Mouse (Mus musculus) heart, embryonic 15.5 days (tissue): ENCODE measurements around the gene Treml2. TPM values are rescaled to one million over a fixed set of nuclear protein-coding genes. Genes with fewer than 3 reads are reported as not detected.

Source experiments
- ATAC-seq: fragments of 200-750 bp; cut with Nextera tagmentation; replicated peaks from 2 replicates; pipeline ENCODE4 v1.8.0; 2017; ENCODE audit warnings: low read depth, moderate TSS enrichment; ENCODE audit not compliant: insufficient number of reproducible peaks, insufficient read depth, low FRiP score
- H3K27ac ChIP-seq: fragments of 300-500 bp; sonication (generic); 2 replicates; pipeline ENCODE4 v1.5.1; 2015; ENCODE audit warnings: mild to moderate bottlenecking, inconsistent platforms
- H3K27me3 ChIP-seq: fragments of 300-500 bp; sonication (generic); 2 replicates; pipeline ENCODE4 v1.6.1; 2015; ENCODE audit warnings: inconsistent platforms
- H3K36me3 ChIP-seq: fragments of 300-500 bp; sonication (generic); 2 replicates; pipeline ENCODE4 v1.6.1; 2015; ENCODE audit warnings: mild to moderate bottlenecking, inconsistent platforms
- H3K4me1 ChIP-seq: fragments of 300-500 bp; sonication (generic); replicated peaks from 2 replicates; pipeline ENCODE4 v1.6.1; 2015; ENCODE audit warnings: inconsistent platforms
- H3K4me2 ChIP-seq: fragments of 300-500 bp; sonication (generic); 2 replicates; pipeline ENCODE4 v1.6.1; 2015; ENCODE audit warnings: inconsistent platforms, mild to moderate bottlenecking, moderate library complexity
- H3K4me3 ChIP-seq: fragments of 300-500 bp; sonication (generic); 2 replicates; pipeline ENCODE4 v1.5.1; 2015; ENCODE audit warnings: mild to moderate bottlenecking, inconsistent platforms
- H3K9ac ChIP-seq: fragments of 300-500 bp; sonication (generic); 2 replicates; pipeline ENCODE4 v1.6.1; 2015; ENCODE audit warnings: mild to moderate bottlenecking, inconsistent platforms
- H3K9me3 ChIP-seq: fragments of 300-500 bp; sonication (generic); replicated peaks from 2 replicates; pipeline ENCODE4 v1.6.1; 2016; ENCODE audit warnings: inconsistent platforms
- WGBS: fragments of 180-500 bp; shearing (Covaris S2); methylation state at CpG from one replicate; pipeline ENCODE4 v1.1.7; 2015; ENCODE audit warnings: mixed read lengths; 5-methylcytosine and 5-hydroxymethylcytosine counted together
- polyA plus RNA-seq: library from polyadenylated mRNA; unstranded; fragments of >200 nt; fragmentation: Nextera tagmentation; extraction: Ambion mirVana; gene quantifications from 2 replicates; pipeline ENCODE4 v1.2.1, GENCODE M21; 2015

The Treml2 gene
- polyA plus RNA-seq, 1 experiment from 2014 or later = 0.23 TPM

GRCm38 (mm10) chr17:48272158-48272557, 27.1 kb upstream of the Treml2 start:
- H3K4me3 ChIP-seq = no peak overlapping the region
- H3K9ac ChIP-seq = no peak overlapping the region
- 40% methylated on average over 5 of the region's 5 CpGs for WGBS
- no peak for ATAC-seq
- H3K4me2 ChIP-seq = no peak overlapping the region
- no peaks in the 10 kb centered on the region for H3K27me3 ChIP-seq
- H3K36me3 ChIP-seq = no peaks in the 10 kb centered on the region
- H3K4me1 ChIP-seq = no peaks in the 10 kb centered on the region
- no peaks in the 10 kb centered on the region for H3K9me3 ChIP-seq
- H3K27ac ChIP-seq = no peak overlapping the region

- no peak overlapping the region for H3K4me3 ChIP-seq
- no peak overlapping the region for H3K9ac ChIP-seq
- 76% methylated on average over 4 of the region's 4 CpGs for WGBS
- H3K9me3 ChIP-seq = no peaks in the 10 kb centered on the region
- no peak overlapping the region for H3K27ac ChIP-seq
- no peak for ATAC-seq
- H3K4me1 ChIP-seq = no peaks in the 10 kb centered on the region
- H3K36me3 ChIP-seq = no peaks in the 10 kb centered on the region
- H3K4me2 ChIP-seq = no peak overlapping the region
- H3K27me3 ChIP-seq = no peaks in the 10 kb centered on the region
These were observed 26.7 kb upstream of the Treml2 start for GRCm38 (mm10) chr17:48272598-48272997.

GRCm38 (mm10) chr17:48274098-48274497, 25.2 kb upstream of the Treml2 start:
- Histone ChIP-seq H3K4me1 (no peaks in the 10 kb centered on the region), H3K27ac (no peak overlapping the region), H3K27me3 (no peaks in the 10 kb centered on the region), H3K4me3 (no peak overlapping the region), H3K9ac (no peak overlapping the region), H3K36me3 (no peaks in the 10 kb centered on the region), H3K9me3 (no peaks in the 10 kb centered on the region), H3K4me2 (no peak overlapping the region)
- no peak for ATAC-seq
- 71% methylated on average over 4 of the region's 4 CpGs for WGBS

- 32% methylated on average over 6 of the region's 6 CpGs for WGBS
- H3K27me3 ChIP-seq = no peaks in the 10 kb centered on the region
- ATAC-seq = no peak
- no peaks in the 10 kb centered on the region for H3K36me3 ChIP-seq
- H3K9me3 ChIP-seq = no peaks in the 10 kb centered on the region
- H3K4me1 ChIP-seq = no peaks in the 10 kb centered on the region
- H3K4me3 ChIP-seq = no peak overlapping the region
- H3K27ac ChIP-seq = no peak overlapping the region
- no peak overlapping the region for H3K9ac ChIP-seq
- H3K4me2 ChIP-seq = no peak overlapping the region
These were observed 24.4 kb upstream of the Treml2 start for GRCm38 (mm10) chr17:48274885-48275284.

- H3K4me3 ChIP-seq = no peak overlapping the region
- H3K9me3 ChIP-seq = no peaks in the 10 kb centered on the region
- H3K36me3 ChIP-seq = no peaks in the 10 kb centered on the region
- no peak overlapping the region for H3K9ac ChIP-seq
- H3K27ac ChIP-seq = no peak overlapping the region
- no peaks in the 10 kb centered on the region for H3K4me1 ChIP-seq
- no peaks in the 10 kb centered on the region for H3K27me3 ChIP-seq
- 54% methylated on average over 7 of the region's 7 CpGs for WGBS
- no peak overlapping the region for H3K4me2 ChIP-seq
- ATAC-seq = no peak
These were observed 23.6 kb upstream of the Treml2 start for GRCm38 (mm10) chr17:48275736-48276135.

GRCm38 (mm10) chr17:48278381-48278780, 20.9 kb upstream of the Treml2 start:
- Histone ChIP-seq H3K4me1 (peaks cover 6% of the 10 kb centered on the region; the same call in 1 of the 2 replicates), H3K27me3 (no peaks in the 10 kb centered on the region), H3K4me2 (no peak overlapping the region), H3K4me3 (no peak overlapping the region), H3K27ac (no peak overlapping the region), H3K9me3 (no peaks in the 10 kb centered on the region), H3K9ac (no peak overlapping the region), H3K36me3 (no peaks in the 10 kb centered on the region)
- ATAC-seq = no peak

GRCm38 (mm10) chr17:48279002-48279401, 20.3 kb upstream of the Treml2 start:
- H3K4me1 ChIP-seq = peaks cover 6% of the 10 kb centered on the region; the same call in 1 of the 2 replicates
- WGBS = 67% methylated on average over 4 of the region's 4 CpGs
- no peaks in the 10 kb centered on the region for H3K9me3 ChIP-seq
- no peak overlapping the region for H3K4me2 ChIP-seq
- H3K9ac ChIP-seq = no peak overlapping the region
- no peak overlapping the region for H3K27ac ChIP-seq
- no peak for ATAC-seq
- no peak overlapping the region for H3K4me3 ChIP-seq
- no peaks in the 10 kb centered on the region for H3K27me3 ChIP-seq
- H3K36me3 ChIP-seq = no peaks in the 10 kb centered on the region

GRCm38 (mm10) chr17:48280943-48281738, 18.2 kb upstream of the Treml2 start:
- WGBS = 31% methylated on average over 18 of the region's 18 CpGs

GRCm38 (mm10) chr17:48281739-48282085, 17.6 kb upstream of the Treml2 start:
- Histone ChIP-seq H3K27me3 (no peaks in the 10 kb centered on the region), H3K36me3 (no peaks in the 10 kb centered on the region), H3K9me3 (no peaks in the 10 kb centered on the region), H3K4me1 (peaks cover 6% of the 10 kb centered on the region; the same call in 1 of the 2 replicates), H3K4me3 (peak overlapping the region; percentile 35), H3K9ac (no peak overlapping the region), H3K27ac (no peak overlapping the region), H3K4me2 (peak overlapping the region; percentile 57)
- 6% methylated on average over 3 of the region's 3 CpGs for WGBS
- ATAC-seq = no peak

More at GRCm38 (mm10) chr17:48280943-48281738, 18.2 kb upstream of the Treml2 start:
- H3K27ac ChIP-seq = no peak overlapping the region
- no peak overlapping the region for H3K9ac ChIP-seq
- H3K4me2 ChIP-seq = peak overlapping the region; percentile 57
- no peaks in the 10 kb centered on the region for H3K27me3 ChIP-seq
- peaks cover 6% of the 10 kb centered on the region; the same call in 1 of the 2 replicates for H3K4me1 ChIP-seq
- no peaks in the 10 kb centered on the region for H3K9me3 ChIP-seq
- ATAC-seq = no peak
- no peaks in the 10 kb centered on the region for H3K36me3 ChIP-seq
- H3K4me3 ChIP-seq = peak overlapping the region; percentile 35

- WGBS = 39% methylated on average over 1 of the region's 1 CpGs
These were observed 12.5 kb upstream of the Treml2 start for GRCm38 (mm10) chr17:48286765-48287164.

GRCm38 (mm10) chr17:48287276-48287675, 12.0 kb upstream of the Treml2 start:
- no peaks in the 10 kb centered on the region for H3K36me3 ChIP-seq
- 55% methylated on average over 2 of the region's 2 CpGs for WGBS
- ATAC-seq = no peak
- H3K9ac ChIP-seq = no peak overlapping the region
- H3K9me3 ChIP-seq = no peaks in the 10 kb centered on the region
- H3K4me2 ChIP-seq = no peak overlapping the region
- H3K27me3 ChIP-seq = no peaks in the 10 kb centered on the region
- no peaks in the 10 kb centered on the region for H3K4me1 ChIP-seq
- H3K4me3 ChIP-seq = no peak overlapping the region
- H3K27ac ChIP-seq = no peak overlapping the region

More at GRCm38 (mm10) chr17:48286765-48287164, 12.5 kb upstream of the Treml2 start:
- Histone ChIP-seq H3K4me2 (no peak overlapping the region), H3K9me3 (no peaks in the 10 kb centered on the region), H3K36me3 (no peaks in the 10 kb centered on the region), H3K4me3 (no peak overlapping the region), H3K9ac (no peak overlapping the region), H3K27ac (no peak overlapping the region), H3K4me1 (no peaks in the 10 kb centered on the region), H3K27me3 (no peaks in the 10 kb centered on the region)
- ATAC-seq = no peak
